Mouse (Mus musculus) c-Kit-negative CD71-positive TER-119-positive erythroid progenitor cells, embryonic 14.5 days (primary cell): ENCODE data around the gene Sec24a.
"Not testable (repeated sequence)": the region's sequence is repeated elsewhere in the genome, so short reads cannot be mapped to it uniquely, and the experiment has no call there.

Source experiments
- DNase-seq: peaks from one replicate; pipeline ENCODE4 v3.0.0-alpha.2; 2013; ENCODE audit warnings: low read depth, low spot score

Sec24a gene

GRCm38 (mm10) chr11:51759941-51760657, 3.3 kb downstream of the Sec24a start:
- no peak for DNase-seq

DNA sequence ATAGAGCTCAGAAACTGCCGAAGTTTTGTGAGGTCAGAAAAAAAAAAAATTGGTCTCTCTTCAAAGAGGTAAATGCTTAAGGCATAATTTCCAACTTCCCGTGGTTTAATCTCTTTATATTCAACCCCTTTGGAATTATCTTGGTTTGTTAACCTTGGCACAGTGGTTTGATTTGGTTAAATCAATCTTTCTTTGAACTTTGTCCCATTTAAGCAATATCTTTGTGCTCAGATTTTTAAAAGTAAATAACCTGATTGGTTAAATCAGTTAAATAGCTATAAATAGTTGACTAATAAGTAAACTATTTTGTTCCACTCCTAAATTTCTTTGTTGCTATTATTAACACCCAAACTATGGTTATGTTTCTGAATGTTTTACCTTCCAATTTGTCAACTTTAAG, 4.2 kb downstream of the Sec24a start:
- DNase-seq, result no peak

GRCm38 (mm10) chr11:51758207-51758606, 5.2 kb downstream of the Sec24a start:
- not testable (repeated sequence) for DNase-seq

DNA sequence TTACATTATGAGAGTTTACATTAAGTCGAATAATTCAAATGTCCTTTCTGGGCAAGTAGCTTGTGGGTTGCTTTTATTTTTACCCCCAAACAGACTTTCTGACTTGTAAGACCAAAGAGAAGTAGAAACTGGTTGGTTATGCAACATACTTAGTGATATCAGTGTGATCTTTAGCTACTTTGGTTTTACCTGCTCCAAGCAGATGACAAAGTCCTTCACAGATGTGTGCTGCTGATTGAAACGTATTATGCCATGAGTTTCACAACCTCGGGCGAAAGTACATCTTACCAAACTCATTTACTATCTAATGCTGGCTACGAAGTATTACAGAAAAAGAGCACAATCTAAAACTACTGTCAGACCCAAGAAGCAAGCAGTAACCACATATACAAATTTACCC, 5.8 kb downstream of the Sec24a start:
- no peak for DNase-seq

- no peak for DNase-seq
Observed at GRCm38 (mm10) chr11:51757023-51757422, 6.4 kb downstream of the Sec24a start.

GRCm38 (mm10) chr11:51756352-51756771, 7.1 kb downstream of the Sec24a start:
- DNase-seq, result peak; percentile 76

DNA sequence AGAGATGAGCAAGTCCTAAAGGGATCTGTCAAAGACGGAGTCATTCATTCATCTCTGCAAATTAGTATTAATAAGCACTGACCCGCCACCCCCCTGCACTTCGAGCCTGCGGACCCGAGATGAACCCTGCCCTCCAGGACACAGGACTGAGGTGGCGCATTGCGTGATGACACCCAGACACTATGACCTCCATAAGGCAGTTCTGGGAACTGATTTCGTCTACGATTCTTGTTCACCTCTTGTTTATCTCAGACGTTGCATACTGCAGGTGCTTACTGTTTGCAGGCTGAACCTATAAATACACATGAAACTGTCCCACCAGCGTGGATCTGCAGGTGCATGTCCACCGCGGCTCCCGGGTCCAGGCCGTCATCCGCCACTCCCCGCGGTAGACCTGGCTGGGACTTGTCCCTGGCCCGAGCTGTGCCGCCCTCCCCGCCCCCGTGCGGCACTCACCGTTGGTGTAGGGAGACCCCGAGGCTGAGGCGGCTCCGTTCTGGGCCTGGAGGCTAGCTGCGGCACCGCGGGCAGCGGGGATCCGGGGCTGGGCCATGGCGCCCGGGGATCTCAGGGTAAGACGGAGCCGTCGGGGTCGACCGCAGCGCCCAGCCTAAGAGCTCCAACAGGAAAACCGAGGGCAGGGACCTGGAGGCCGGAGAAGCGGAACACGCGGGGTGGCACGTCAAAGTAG, 7.7 kb downstream of the Sec24a start:
- no peak for DNase-seq

GRCm38 (mm10) chr11:51751623-51752225, 11.7 kb downstream of the Sec24a start:
- DNase-seq, result not testable (repeated sequence)

- DNase-seq, result no peak
Observed at GRCm38 (mm10) chr11:51746096-51746495, 17.3 kb downstream of the Sec24a start.

GRCm38 (mm10) chr11:51740701-51741100, 22.7 kb downstream of the Sec24a start:
- DNase-seq, result no peak

DNA sequence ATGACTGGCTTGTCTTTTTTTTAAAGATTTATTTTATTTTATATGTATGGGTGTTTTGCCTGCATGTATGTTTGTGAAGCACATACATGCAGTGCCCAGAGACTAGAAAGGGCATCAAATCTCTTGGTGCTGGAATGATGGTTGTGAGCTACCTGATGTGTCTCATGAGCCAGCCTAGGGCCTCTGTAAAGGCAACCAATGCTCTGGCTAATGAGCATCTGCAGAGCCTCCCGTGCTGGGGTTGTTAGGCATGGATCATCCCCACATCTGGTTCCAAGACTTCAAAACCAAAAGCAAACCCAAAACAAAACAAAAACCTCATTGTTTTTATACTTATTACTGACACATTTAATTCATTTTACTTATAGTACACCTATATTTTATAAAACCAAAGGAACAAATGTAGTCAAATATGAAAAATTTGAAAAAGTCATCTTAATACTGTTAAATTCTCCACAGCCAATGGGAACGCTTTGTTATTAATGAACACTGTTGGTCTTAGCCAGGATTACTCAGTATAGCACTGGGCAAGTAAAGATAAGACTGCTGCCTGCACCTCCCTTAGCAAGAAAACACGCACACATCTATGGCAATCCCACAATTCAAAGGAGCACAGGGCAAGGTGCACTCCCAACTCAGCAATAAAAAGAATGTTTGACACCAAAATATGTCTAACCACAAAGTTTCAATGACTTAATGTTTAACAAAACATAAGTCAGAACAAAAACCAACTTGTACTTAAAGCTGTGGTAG, 24.6 kb downstream of the Sec24a start:
- DNase-seq, result peak; percentile 41

GRCm38 (mm10) chr11:51734218-51734617, 29.2 kb downstream of the Sec24a start:
- DNase-seq, result not testable (repeated sequence)

DNA sequence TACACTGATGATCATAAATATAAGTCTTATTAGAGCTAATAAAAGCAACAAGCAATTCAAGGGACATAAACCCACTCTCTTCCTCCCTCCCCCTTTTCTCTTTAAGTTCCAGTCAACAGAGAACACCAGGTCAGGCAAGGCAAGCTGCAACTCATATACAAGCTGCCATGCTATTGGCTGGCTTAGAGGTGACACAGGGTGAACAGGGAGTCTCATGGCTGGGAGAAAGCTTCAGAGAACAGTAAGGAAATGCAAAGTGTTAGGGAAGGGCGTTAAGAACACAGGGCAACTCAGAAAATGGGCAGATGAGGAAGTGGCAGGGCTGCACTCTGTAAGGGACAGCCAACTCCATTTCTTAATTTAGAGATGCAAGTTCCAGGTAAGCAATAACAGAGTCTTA, 30.6 kb downstream of the Sec24a start:
- DNase-seq, result no peak

- DNase-seq, result no peak
Observed at GRCm38 (mm10) chr11:51721066-51721465, 42.4 kb downstream of the Sec24a start.

DNA sequence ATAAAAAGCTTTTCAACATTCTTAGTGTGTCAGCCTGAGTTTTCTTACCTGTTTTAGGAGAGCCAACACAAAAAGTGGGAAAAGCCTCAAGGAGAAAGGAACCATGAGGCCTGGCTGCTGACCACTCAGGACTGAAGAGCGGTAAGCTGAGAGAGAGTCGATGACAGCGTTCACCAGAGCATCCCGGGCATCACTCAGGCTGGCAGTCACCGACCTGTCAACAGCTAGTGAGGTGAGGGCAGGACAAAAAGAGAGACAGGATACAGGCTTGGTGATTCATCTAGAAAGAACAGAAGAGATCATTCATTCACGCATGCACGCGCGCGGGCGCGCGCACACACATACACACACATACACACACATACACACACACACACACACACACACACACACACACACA, 56.4 kb downstream of the Sec24a start:
- DNase-seq, result no peak

GRCm38 (mm10) chr11:51706451-51706850, 57.0 kb downstream of the Sec24a start:
- no peak for DNase-seq

DNA sequence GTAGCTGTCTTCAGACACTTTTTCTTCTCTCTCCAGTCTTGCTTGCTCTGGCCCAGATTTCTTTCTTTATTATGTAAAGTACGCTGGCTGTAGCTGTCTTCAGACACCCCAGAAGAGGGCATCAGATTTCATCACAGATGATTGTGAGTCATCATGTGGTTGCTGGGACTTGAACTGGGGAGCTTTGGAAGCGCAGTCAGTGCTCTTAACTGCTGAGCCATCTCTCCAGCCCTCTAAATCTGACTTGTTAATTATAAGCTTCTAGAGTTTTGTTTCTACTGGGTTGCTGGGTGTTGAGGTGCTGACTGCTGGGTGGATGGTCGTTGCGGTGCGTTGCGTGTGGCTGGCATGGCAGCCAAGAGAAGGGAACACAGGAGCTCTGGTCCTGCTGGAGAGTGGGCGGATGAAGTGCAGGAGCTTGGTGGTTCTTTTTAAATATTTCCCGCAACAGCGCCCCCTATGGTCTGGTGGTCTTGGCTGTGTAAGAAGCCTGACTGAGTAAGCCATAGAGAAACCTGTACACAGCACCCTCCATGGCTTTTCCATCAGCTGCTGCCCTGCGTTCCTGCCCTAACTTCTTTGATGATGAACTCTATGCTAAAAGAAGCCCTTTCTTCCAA, 59.9 kb downstream of the Sec24a start:
- peak; percentile 20 for DNase-seq

DNA sequence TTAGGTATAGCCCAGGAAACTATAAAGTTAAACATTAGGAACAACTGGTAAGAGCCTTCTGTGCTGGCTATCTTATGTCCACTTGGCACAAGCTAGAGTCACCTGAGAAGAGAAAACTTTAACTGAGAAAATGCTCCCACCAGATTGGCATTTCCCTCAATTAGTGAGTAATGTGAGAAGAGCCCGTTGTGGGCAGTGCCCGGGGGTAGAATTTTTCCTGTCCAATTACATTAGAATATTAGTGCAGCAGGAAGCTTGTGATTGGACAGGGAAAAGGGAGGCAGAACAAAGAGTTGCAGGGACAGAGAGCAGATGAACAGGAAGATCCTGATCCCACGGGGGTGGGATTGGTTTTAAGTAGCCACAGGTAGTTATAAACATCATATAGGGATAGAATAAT, 60.6 kb downstream of the Sec24a start:
- DNase-seq, result no peak

GRCm38 (mm10) chr11:51694984-51695383, 68.5 kb downstream of the Sec24a start:
- DNase-seq, result no peak

DNA sequence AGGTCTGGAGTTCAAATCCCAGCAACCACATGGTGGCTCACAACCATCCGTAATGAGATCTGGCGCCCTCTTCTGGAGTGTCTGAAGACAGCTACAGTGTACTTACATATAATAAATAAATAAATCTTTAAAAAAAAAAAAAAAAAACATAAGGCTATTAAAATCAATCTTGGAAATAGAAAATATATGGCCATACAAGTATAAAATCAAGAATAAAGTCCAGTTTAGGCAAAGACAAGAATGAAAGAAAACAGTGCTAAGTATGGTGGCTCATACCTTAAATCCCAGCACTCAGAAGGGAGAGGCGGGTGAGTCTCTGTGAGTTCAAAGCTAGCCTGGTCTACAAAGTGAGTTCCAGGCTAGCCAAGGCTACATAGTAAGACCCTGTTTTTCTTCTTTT, 72.8 kb downstream of the Sec24a start:
- not testable (repeated sequence) for DNase-seq

DNA sequence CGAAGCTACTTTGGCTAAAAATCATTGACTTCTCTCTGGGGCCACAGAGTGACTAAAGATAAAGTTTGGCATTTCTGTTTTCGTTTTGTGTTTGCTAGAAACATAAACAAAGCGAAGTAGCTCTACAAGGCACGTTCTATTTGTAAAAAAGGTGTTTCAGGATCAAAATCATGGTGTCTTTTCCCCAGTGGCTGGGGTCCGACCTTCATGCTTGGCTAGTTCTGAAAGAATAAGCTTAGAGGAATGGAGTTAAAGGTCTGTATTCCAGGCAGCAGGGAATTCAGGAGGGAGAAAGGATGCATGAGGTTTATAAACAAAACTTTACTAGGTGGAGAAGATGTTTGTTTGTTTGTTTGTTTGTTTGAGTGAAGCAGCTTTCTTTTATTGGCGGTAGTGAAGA, 74.1 kb downstream of the Sec24a start:
- no peak for DNase-seq
